Mouse (Mus musculus): ENCODE results near the gene Stxbp1. TPM values are rescaled to one million over a fixed set of nuclear protein-coding genes. Genes with fewer than 3 reads are reported as not detected.
"Not testable (repeated sequence)": the region's sequence is repeated elsewhere in the genome, so short reads cannot be mapped to it uniquely, and the experiment has no call there.

Stxbp1 gene
- polyA plus RNA-seq, 1 experiment from 2014 or later = 26.8 TPM

- Histone ChIP-seq H3K4me3 (ENCODE audit: low read depth, low read length) (no peak overlapping the region), H3K4me1 (ENCODE audit: control insufficient read depth, insufficient read depth, low read length) (no peaks in the 10 kb centered on the region), H3K9me3 (ENCODE audit: control insufficient read depth, low read length) (no peaks in the 10 kb centered on the region), H3K9ac (ENCODE audit: low read depth, low read length) (no peak overlapping the region), H3K4me2 (ENCODE audit: low read depth, low read length) (no peak overlapping the region), H3K27ac (replicated peaks; ENCODE audit: low read depth, low read length) (no peak overlapping the region), H3K27me3 (replicated peaks; ENCODE audit: control insufficient read depth, insufficient read depth, low read length) (peaks cover 6% of the 10 kb centered on the region), H3K36me3 (ENCODE audit: control insufficient read depth, insufficient read depth, low read length) (no peaks in the 10 kb centered on the region)
- ATAC-seq (ENCODE audit: low read depth) = no peak
- no peak for DNase-seq (ENCODE audit: low spot score)
- 62% methylated on average over 7 of the region's 7 CpGs for WGBS
Measured at GRCm38 (mm10) chr2:32855046-32855785, 8.2 kb upstream of the Stxbp1 start.

- no peak overlapping the region for H3K27ac ChIP-seq (replicated peaks; ENCODE audit: low read depth, low read length)
- H3K27me3 ChIP-seq (replicated peaks; ENCODE audit: control insufficient read depth, insufficient read depth, low read length) = peaks cover 6% of the 10 kb centered on the region
- H3K4me3 ChIP-seq (ENCODE audit: low read depth, low read length) = no peak overlapping the region
- peak; percentile 93 for DNase-seq (ENCODE audit: low spot score)
- no peaks in the 10 kb centered on the region for H3K9me3 ChIP-seq (ENCODE audit: control insufficient read depth, low read length)
- no peaks in the 10 kb centered on the region for H3K36me3 ChIP-seq (ENCODE audit: control insufficient read depth, insufficient read depth, low read length)
- WGBS = 2% methylated on average over 8 of the region's 8 CpGs
- no peak overlapping the region for H3K9ac ChIP-seq (ENCODE audit: low read depth, low read length)
- peak; percentile 70 for ATAC-seq (ENCODE audit: low read depth)
- H3K4me2 ChIP-seq (ENCODE audit: low read depth, low read length) = no peak overlapping the region
- H3K4me1 ChIP-seq (ENCODE audit: control insufficient read depth, insufficient read depth, low read length) = no peaks in the 10 kb centered on the region
Measured at GRCm38 (mm10) chr2:32854206-32854605, 7.2 kb upstream of the Stxbp1 start.

DNA sequence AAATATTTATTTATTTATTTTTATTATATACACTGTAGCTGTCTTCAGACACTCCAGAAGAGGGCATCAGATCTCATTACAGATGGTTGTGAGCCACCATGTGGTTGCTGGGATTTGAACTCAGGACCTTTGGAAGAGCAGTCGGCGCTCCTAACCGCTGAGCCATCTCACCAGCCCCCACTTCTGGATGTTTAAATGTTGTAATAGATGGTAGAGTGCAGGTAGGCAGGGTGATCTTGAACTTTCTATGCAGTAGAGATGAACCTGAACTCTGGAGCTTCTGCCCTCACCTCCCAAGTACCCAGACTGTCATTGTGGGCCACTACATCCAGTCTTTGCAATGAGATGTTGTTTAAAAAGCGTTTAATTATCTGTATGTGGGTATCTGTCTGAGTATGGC is 6.7 kb upstream of the Stxbp1 start:
- not testable (repeated sequence) for ATAC-seq (ENCODE audit: low read depth); H3K27me3 ChIP-seq (replicated peaks; ENCODE audit: control insufficient read depth, insufficient read depth, low read length); H3K4me1 ChIP-seq (ENCODE audit: control insufficient read depth, insufficient read depth, low read length); H3K4me2 ChIP-seq (ENCODE audit: low read depth, low read length); H3K36me3 ChIP-seq (ENCODE audit: control insufficient read depth, insufficient read depth, low read length); DNase-seq (ENCODE audit: low spot score); H3K9me3 ChIP-seq (ENCODE audit: control insufficient read depth, low read length); H3K27ac ChIP-seq (replicated peaks; ENCODE audit: low read depth, low read length); H3K4me3 ChIP-seq (ENCODE audit: low read depth, low read length); H3K9ac ChIP-seq (ENCODE audit: low read depth, low read length)
- 72% methylated on average over 4 of the region's 4 CpGs for WGBS

DNA sequence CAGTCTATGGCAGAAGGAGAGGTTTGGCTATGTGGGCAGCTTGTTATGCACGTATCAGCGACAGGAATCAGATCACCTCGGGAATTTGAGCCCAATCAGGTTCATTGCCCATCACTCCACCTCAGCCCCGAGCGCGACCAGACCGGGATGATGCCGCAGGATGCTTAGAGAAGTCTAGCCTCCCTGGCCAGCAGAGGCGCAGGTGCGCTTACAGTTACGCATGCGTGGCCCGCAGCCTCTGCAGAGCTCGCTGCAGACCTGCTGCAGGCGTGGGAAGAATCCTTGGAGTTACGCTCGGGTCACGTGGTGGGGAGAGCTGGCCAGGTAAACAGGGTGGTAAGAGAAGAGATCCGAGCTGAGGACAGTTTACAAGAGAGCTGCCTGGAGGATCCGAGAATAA is 5.1 kb upstream of the Stxbp1 start:
- Histone ChIP-seq H3K4me3 (ENCODE audit: low read depth, low read length) (no peak overlapping the region), H3K27ac (replicated peaks; ENCODE audit: low read depth, low read length) (no peak overlapping the region), H3K9me3 (ENCODE audit: control insufficient read depth, low read length) (no peaks in the 10 kb centered on the region), H3K27me3 (replicated peaks; ENCODE audit: control insufficient read depth, insufficient read depth, low read length) (peaks cover 6% of the 10 kb centered on the region), H3K36me3 (ENCODE audit: control insufficient read depth, insufficient read depth, low read length) (no peaks in the 10 kb centered on the region), H3K4me1 (ENCODE audit: control insufficient read depth, insufficient read depth, low read length) (0 out of 2 replicates have a peak, but pooled peaks cover 2% of the 10 kb centered on the region), H3K4me2 (ENCODE audit: low read depth, low read length) (0 out of 2 replicates have a peak overlapping the region, but pooled peaks have one; percentile 20), H3K9ac (ENCODE audit: low read depth, low read length) (no peak overlapping the region)
- DNase-seq (ENCODE audit: low spot score) (peak; percentile 74), ATAC-seq (ENCODE audit: low read depth) (peak; percentile 38)
- WGBS = 1% methylated on average over 19 of the region's 20 CpGs

GRCm38 (mm10) chr2:32847468-32847821 is 400 bp upstream of the Stxbp1 start:
- Histone ChIP-seq H3K36me3 (ENCODE audit: control insufficient read depth, insufficient read depth, low read length) (no peaks in the 10 kb centered on the region), H3K4me1 (ENCODE audit: control insufficient read depth, insufficient read depth, low read length) (peaks cover 7% of the 10 kb centered on the region), H3K27me3 (replicated peaks; ENCODE audit: control insufficient read depth, insufficient read depth, low read length) (peaks cover 6% of the 10 kb centered on the region), H3K9me3 (ENCODE audit: control insufficient read depth, low read length) (no peaks in the 10 kb centered on the region), H3K9ac (ENCODE audit: low read depth, low read length) (no peak overlapping the region), H3K4me2 (ENCODE audit: low read depth, low read length) (peak overlapping the region; percentile 96), H3K4me3 (ENCODE audit: low read depth, low read length) (peak overlapping the region; percentile 77), H3K27ac (replicated peaks; ENCODE audit: low read depth, low read length) (no peak overlapping the region)
- ATAC-seq (ENCODE audit: low read depth) (no peak; the same call in 1 of the 2 replicates), DNase-seq (ENCODE audit: low spot score) (no peak)
- WGBS = 40% methylated on average over 6 of the region's 6 CpGs

DNA sequence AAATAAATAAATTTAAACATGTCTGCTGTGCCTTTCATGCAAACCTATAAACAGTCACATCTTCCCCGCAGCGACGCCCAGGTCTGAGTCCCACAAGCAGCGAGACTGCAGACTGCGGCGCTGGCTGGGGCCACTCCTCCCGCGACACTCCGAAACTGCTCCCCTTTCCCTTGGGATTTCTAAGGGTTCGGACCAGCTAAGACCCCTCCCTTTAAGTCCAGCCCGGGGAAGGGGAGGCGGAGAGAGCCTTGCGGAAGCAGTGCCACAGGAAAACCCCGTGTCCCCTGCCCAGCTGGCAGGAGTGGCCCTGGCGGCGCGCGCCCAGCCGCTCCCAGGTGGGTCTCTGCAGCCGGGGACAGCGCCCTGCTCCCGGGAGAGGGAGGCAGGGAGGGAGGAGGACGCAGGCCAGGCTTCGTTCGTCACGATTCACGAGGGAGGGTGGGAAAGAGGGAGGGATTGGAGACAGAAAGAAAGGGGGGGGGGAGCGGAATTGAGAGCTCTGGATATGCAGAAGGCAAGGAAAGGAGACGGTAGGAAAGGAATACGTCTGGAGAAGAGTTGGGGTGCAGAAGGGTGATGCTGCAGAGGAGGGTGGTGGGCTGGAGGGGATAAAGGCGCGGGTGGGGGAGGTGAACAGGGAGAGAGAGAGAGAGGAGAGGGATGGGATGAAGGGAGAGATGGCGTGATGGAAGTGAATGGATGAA is 792 bp downstream of the Stxbp1 start:
- no peaks in the 10 kb centered on the region for H3K36me3 ChIP-seq (ENCODE audit: control insufficient read depth, insufficient read depth, low read length)
- H3K27me3 ChIP-seq (replicated peaks; ENCODE audit: control insufficient read depth, insufficient read depth, low read length) = no peaks in the 10 kb centered on the region; the same call in 1 of the 2 replicates
- H3K4me3 ChIP-seq (ENCODE audit: low read depth, low read length) = peak overlapping the region; percentile 77
- no peaks in the 10 kb centered on the region for H3K9me3 ChIP-seq (ENCODE audit: control insufficient read depth, low read length)
- H3K27ac ChIP-seq (replicated peaks; ENCODE audit: low read depth, low read length) = peak overlapping the region; percentile 80
- DNase-seq (ENCODE audit: low spot score) (peak; percentile 79), ATAC-seq (ENCODE audit: low read depth) (peak; percentile 45)
- peak overlapping the region; percentile 96 for H3K4me2 ChIP-seq (ENCODE audit: low read depth, low read length)
- WGBS = under 1% methylated on average over 33 of the region's 33 CpGs
- H3K9ac ChIP-seq (ENCODE audit: low read depth, low read length) = peak overlapping the region; percentile 80
- H3K4me1 ChIP-seq (ENCODE audit: control insufficient read depth, insufficient read depth, low read length) = peaks cover 7% of the 10 kb centered on the region

DNA sequence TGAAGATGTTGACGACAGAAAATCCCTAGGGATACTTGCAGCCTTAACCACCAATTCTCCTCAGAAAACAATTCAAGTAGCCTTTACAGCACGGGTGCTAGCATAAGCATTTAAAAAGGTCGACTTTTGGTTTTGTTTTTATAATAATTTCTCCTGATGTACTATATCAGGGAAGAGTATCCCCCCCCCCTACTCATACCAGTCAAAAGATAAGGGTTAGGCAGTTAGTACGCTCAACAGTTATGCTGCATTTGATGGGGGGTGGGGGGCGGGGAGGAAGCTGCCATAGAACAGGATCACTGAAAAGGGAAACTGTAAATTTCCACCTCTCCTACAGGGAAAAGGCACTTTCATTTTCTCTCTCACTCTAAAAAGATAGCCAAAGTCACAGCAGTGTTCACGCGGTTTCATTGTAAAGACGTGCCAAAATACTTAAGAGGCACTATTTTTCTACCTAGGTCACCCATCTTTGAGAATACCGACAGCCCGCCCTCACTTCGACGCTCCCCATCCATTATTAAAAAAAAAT is 1.4 kb downstream of the Stxbp1 start:
- no peaks in the 10 kb centered on the region for H3K9me3 ChIP-seq (ENCODE audit: control insufficient read depth, low read length)
- H3K4me1 ChIP-seq (ENCODE audit: control insufficient read depth, insufficient read depth, low read length) = peaks cover 7% of the 10 kb centered on the region
- no peaks in the 10 kb centered on the region for H3K36me3 ChIP-seq (ENCODE audit: control insufficient read depth, insufficient read depth, low read length)
- peak overlapping the region; percentile 96 for H3K4me2 ChIP-seq (ENCODE audit: low read depth, low read length)
- H3K4me3 ChIP-seq (ENCODE audit: low read depth, low read length) = peak overlapping the region; percentile 77
- WGBS = 4% methylated on average over 12 of the region's 12 CpGs
- no peak overlapping the region for H3K27ac ChIP-seq (replicated peaks; ENCODE audit: low read depth, low read length)
- DNase-seq (ENCODE audit: low spot score) (no peak), ATAC-seq (ENCODE audit: low read depth) (no peak)
- H3K9ac ChIP-seq (ENCODE audit: low read depth, low read length) = peak overlapping the region; percentile 80
- H3K27me3 ChIP-seq (replicated peaks; ENCODE audit: control insufficient read depth, insufficient read depth, low read length) = no peaks in the 10 kb centered on the region

- H3K4me1 ChIP-seq (ENCODE audit: control insufficient read depth, insufficient read depth, low read length) = peaks cover 7% of the 10 kb centered on the region
- 40% methylated on average over 4 of the region's 4 CpGs for WGBS
- H3K27ac ChIP-seq (replicated peaks; ENCODE audit: low read depth, low read length) = no peak overlapping the region
- no peak for DNase-seq (ENCODE audit: low spot score)
- ATAC-seq (ENCODE audit: low read depth) = no peak
- H3K27me3 ChIP-seq (replicated peaks; ENCODE audit: control insufficient read depth, insufficient read depth, low read length) = no peaks in the 10 kb centered on the region
- no peak overlapping the region for H3K4me3 ChIP-seq (ENCODE audit: low read depth, low read length)
- H3K4me2 ChIP-seq (ENCODE audit: low read depth, low read length) = no peak overlapping the region
- no peak overlapping the region for H3K9ac ChIP-seq (ENCODE audit: low read depth, low read length)
- no peaks in the 10 kb centered on the region for H3K9me3 ChIP-seq (ENCODE audit: control insufficient read depth, low read length)
- H3K36me3 ChIP-seq (ENCODE audit: control insufficient read depth, insufficient read depth, low read length) = no peaks in the 10 kb centered on the region
Measured at GRCm38 (mm10) chr2:32842558-32842957, 4.5 kb downstream of the Stxbp1 start.
